Mouse (Mus musculus) kidney, postnatal 0 days (tissue): ENCODE results near the gene Tsku. TPM values are rescaled to one million over a fixed set of nuclear protein-coding genes. Genes with fewer than 3 reads are reported as not detected.

ENCODE experiments used
- ATAC-seq: fragments of 200-750 bp; cut with Nextera tagmentation; replicated peaks from 2 replicates; pipeline ENCODE4 v1.8.0; 2017; ENCODE audit warnings: low read depth, moderate number of reproducible peaks, moderate TSS enrichment, moderate library complexity; ENCODE audit not compliant: low FRiP score
- DNase-seq: peaks from one replicate; pipeline ENCODE4 v3.0.0-alpha.2; 2016; ENCODE audit warnings: low spot score
- H3K27ac ChIP-seq: fragments of 300-500 bp; sonication (generic); 2 replicates; pipeline ENCODE4 v1.5.1; 2014; ENCODE audit warnings: mild to moderate bottlenecking
- H3K27me3 ChIP-seq: fragments of 300-500 bp; sonication (generic); 2 replicates; pipeline ENCODE4 v1.6.1; 2014; ENCODE audit warnings: low read length, mixed read lengths; ENCODE audit not compliant: insufficient read depth
- H3K36me3 ChIP-seq: fragments of 300-500 bp; sonication (generic); 2 replicates; pipeline ENCODE4 v1.6.1; 2014; ENCODE audit warnings: low read length, mixed read lengths; ENCODE audit not compliant: insufficient read depth
- H3K4me1 ChIP-seq: fragments of 300-500 bp; sonication (generic); replicated peaks from 2 replicates; pipeline ENCODE4 v1.6.1; 2014; ENCODE audit warnings: antibody characterized with exemption, low read length, mixed read lengths; ENCODE audit not compliant: insufficient read depth
- H3K4me2 ChIP-seq: fragments of 300-500 bp; sonication (generic); 2 replicates; pipeline ENCODE4 v1.6.1; 2014; ENCODE audit warnings: mild to moderate bottlenecking, low read length, moderate library complexity, mixed read lengths
- H3K4me3 ChIP-seq: fragments of 300-500 bp; sonication (generic); replicated peaks from 2 replicates; pipeline ENCODE4 v1.5.1; 2014; ENCODE audit warnings: low read depth, low read length
- H3K9ac ChIP-seq: fragments of 300-500 bp; sonication (generic); 2 replicates; pipeline ENCODE4 v1.6.1; 2014; ENCODE audit warnings: low read depth, low read length
- H3K9me3 ChIP-seq: fragments of 300-500 bp; sonication (generic); replicated peaks from 2 replicates; pipeline ENCODE4 v1.6.1; 2016; ENCODE audit warnings: low read length, inconsistent platforms, mixed read lengths
- CTCF ChIP-seq: IDR thresholded peaks from 2 replicates; pipeline ENCODE4 v1.5.1; 2016; ENCODE audit warnings: antibody characterized with exemption, low read depth, mild to moderate bottlenecking, moderate library complexity
- WGBS: fragments of 180-500 bp; shearing (Covaris S2); extraction: QIAGEN DNeasy Blood & Tissue Kit; methylation state at CpG from one replicate; pipeline ENCODE4 v1.1.7; 2014; 5-methylcytosine and 5-hydroxymethylcytosine counted together
- polyA plus RNA-seq: library from polyadenylated mRNA; unstranded; fragments of >200 nt; fragmentation: Nextera tagmentation; extraction: Ambion mirVana; gene quantifications from 2 replicates; pipeline ENCODE4 v1.2.1, GENCODE M21; 2015

Tsku gene
- polyA plus RNA-seq, 1 experiment from 2014 or later, result 8.3 TPM

- H3K27ac ChIP-seq, result no peak overlapping the region
- ATAC-seq, result no peak
- no peak for TF ChIP-seq CTCF
These were observed 28.3 kb downstream of the Tsku start for GRCm38 (mm10) chr7:98332678-98333397.

GRCm38 (mm10) chr7:98331932-98332331, 29.2 kb downstream of the Tsku start:
- H3K4me3 ChIP-seq, result no peak overlapping the region
- H3K27me3 ChIP-seq, result no peaks in the 10 kb centered on the region
- H3K4me1 ChIP-seq, result peaks cover 4% of the 10 kb centered on the region; the same call in 1 of the 2 replicates
- H3K27ac ChIP-seq, result no peak overlapping the region
- WGBS, result 18% methylated on average over 3 of the region's 3 CpGs
- no peak overlapping the region for H3K9ac ChIP-seq
- ATAC-seq (no peak), DNase-seq (peak; percentile 65)
- no peaks in the 10 kb centered on the region for H3K36me3 ChIP-seq
- no peaks in the 10 kb centered on the region for H3K9me3 ChIP-seq
- TF ChIP-seq CTCF, result no peak
- H3K4me2 ChIP-seq, result no peak overlapping the region

More at GRCm38 (mm10) chr7:98332678-98333397, 28.3 kb downstream of the Tsku start:
- H3K4me3 ChIP-seq, result no peak overlapping the region
- no peaks in the 10 kb centered on the region for H3K36me3 ChIP-seq
- peaks cover 4% of the 10 kb centered on the region; the same call in 1 of the 2 replicates for H3K4me1 ChIP-seq
- H3K9ac ChIP-seq, result no peak overlapping the region
- 51% methylated on average over 5 of the region's 5 CpGs for WGBS
- H3K4me2 ChIP-seq, result no peak overlapping the region
- no peaks in the 10 kb centered on the region for H3K9me3 ChIP-seq
- DNase-seq, result no peak
- no peaks in the 10 kb centered on the region for H3K27me3 ChIP-seq

GRCm38 (mm10) chr7:98330375-98331002, 30.6 kb downstream of the Tsku start:
- TF ChIP-seq CTCF, result no peak

GRCm38 (mm10) chr7:98329651-98330374, 31.3 kb downstream of the Tsku start:
- Histone ChIP-seq H3K9ac (no peak overlapping the region), H3K4me2 (no peak overlapping the region), H3K36me3 (no peaks in the 10 kb centered on the region), H3K27ac (no peak overlapping the region), H3K4me1 (no peaks in the 10 kb centered on the region), H3K4me3 (no peak overlapping the region), H3K27me3 (no peaks in the 10 kb centered on the region), H3K9me3 (no peaks in the 10 kb centered on the region)
- TF ChIP-seq CTCF, result no peak
- no peak for DNase-seq
- WGBS, result 62% methylated on average over 7 of the region's 7 CpGs
- ATAC-seq, result no peak

More at GRCm38 (mm10) chr7:98330375-98331002, 30.6 kb downstream of the Tsku start:
- 55% methylated on average over 2 of the region's 2 CpGs for WGBS
- no peak overlapping the region for H3K27ac ChIP-seq
- DNase-seq (no peak), ATAC-seq (no peak)
- H3K27me3 ChIP-seq, result no peaks in the 10 kb centered on the region
- H3K4me1 ChIP-seq, result peaks cover 4% of the 10 kb centered on the region; the same call in 1 of the 2 replicates
- H3K9ac ChIP-seq, result no peak overlapping the region
- H3K36me3 ChIP-seq, result no peaks in the 10 kb centered on the region
- H3K9me3 ChIP-seq, result no peaks in the 10 kb centered on the region
- H3K4me2 ChIP-seq, result no peak overlapping the region
- H3K4me3 ChIP-seq, result no peak overlapping the region

GRCm38 (mm10) chr7:98328311-98328710, 32.8 kb downstream of the Tsku start:
- ATAC-seq (no peak), DNase-seq (no peak)
- 62% methylated on average over 2 of the region's 2 CpGs for WGBS
- H3K27ac ChIP-seq, result no peak overlapping the region
- no peaks in the 10 kb centered on the region for H3K4me1 ChIP-seq
- no peaks in the 10 kb centered on the region for H3K27me3 ChIP-seq
- no peak overlapping the region for H3K4me3 ChIP-seq
- TF ChIP-seq CTCF, result no peak
- no peaks in the 10 kb centered on the region for H3K9me3 ChIP-seq
- no peaks in the 10 kb centered on the region for H3K36me3 ChIP-seq
- no peak overlapping the region for H3K4me2 ChIP-seq
- no peak overlapping the region for H3K9ac ChIP-seq

- Histone ChIP-seq H3K27ac (no peak overlapping the region), H3K4me2 (no peak overlapping the region), H3K4me1 (no peaks in the 10 kb centered on the region), H3K9ac (no peak overlapping the region), H3K36me3 (no peaks in the 10 kb centered on the region), H3K9me3 (no peaks in the 10 kb centered on the region), H3K27me3 (no peaks in the 10 kb centered on the region), H3K4me3 (no peak overlapping the region)
- WGBS, result 89% methylated on average over 7 of the region's 7 CpGs
- TF ChIP-seq CTCF, result no peak
- DNase-seq (no peak), ATAC-seq (no peak)
These were observed 35.1 kb downstream of the Tsku start for GRCm38 (mm10) chr7:98326051-98326450.
